Mouse (Mus musculus): ENCODE data around the gene Mtnr1a. TPM values are rescaled to one million over a fixed set of nuclear protein-coding genes. Genes with fewer than 3 reads are reported as not detected.
A peak's percentile ranks its signal among the peaks of the same experiment; 100 is the strongest.

Mtnr1a gene
- polyA plus RNA-seq (2015; fragmentation: Nextera tagmentation; extraction: Ambion mirVana), result not detected in 2 replicates

DNA sequence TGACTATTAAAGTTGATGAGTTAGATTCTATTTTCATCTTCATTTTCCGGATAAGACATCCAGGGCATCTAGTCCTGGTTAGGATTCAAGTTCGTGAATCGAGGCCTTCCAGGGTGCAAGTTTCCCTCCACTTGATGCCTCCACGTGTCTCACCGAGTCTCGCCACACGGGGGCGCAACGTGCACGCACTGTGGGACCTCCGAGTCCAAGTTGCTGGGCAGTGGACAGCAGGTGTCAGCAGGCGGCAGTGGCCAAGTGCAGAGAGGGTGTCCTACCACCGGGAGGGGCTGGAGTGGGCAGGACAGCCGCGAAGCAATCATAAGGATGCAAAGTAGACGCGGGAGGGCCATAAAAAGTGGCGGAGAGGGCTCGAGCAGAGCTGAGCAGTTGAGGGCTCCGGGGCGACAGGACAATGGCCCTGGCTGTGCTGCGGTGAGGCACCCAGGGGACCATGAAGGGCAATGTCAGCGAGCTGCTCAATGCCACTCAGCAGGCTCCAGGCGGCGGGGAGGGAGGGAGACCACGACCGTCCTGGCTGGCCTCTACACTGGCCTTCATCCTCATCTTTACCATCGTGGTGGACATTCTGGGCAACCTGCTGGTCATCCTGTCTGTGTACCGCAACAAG lies at the start of gene Mtnr1a:
Mtnr1a (plus strand) TSS at position 379 of the 628 bp plus-strand sequence.
- Histone ChIP-seq H3K9ac (ENCODE audit: low read length) (peak within 1 kb of the TSS; percentile 47; the same call in 1 of the 2 replicates), H3K27me3 (ENCODE audit: control insufficient read depth, insufficient read depth, low read length) (peaks cover 14% of the 10 kb centered on the region; the same call in 1 of the 2 replicates), H3K27ac (ENCODE audit: low read length) (no peak within 1 kb of the TSS), H3K4me3 (ENCODE audit: low read length) (peak within 1 kb of the TSS; percentile 42), H3K4me2 (ENCODE audit: low read depth, low read length) (peak within 1 kb of the TSS; percentile 68), H3K36me3 (ENCODE audit: control insufficient read depth, insufficient read depth) (no peaks in the 10 kb centered on the region), H3K4me1 (ENCODE audit: control insufficient read depth, insufficient read depth, low read length) (no peaks in the 10 kb centered on the region), H3K9me3 (replicated peaks; ENCODE audit: control insufficient read depth, low read length) (no peaks in the 10 kb centered on the region)
- ATAC-seq (replicated peaks; ENCODE audit: extremely low read depth, insufficient read depth, low FRiP score), result peak; percentile 84
- 5% methylated on average over 29 of the region's 29 CpGs for WGBS

DNA sequence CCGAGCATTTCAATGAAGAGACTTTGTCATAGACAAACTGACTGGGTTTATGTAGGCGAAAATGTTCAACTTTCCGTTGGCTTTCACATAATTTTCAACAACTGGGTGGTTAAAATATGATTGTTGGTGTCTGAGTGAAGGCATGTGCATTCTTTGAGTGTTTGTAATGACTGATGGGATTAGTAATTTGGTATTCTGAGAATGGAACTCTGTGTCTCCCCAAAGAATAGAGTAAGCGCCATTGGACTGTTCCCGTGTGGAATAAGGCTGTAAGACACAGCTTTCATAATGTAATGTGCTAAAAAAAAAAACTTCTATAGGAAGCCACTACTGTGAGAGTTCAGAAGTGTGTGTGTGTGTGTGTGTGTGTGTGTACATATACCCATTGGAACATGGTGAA lies 49.7 kb upstream of the Mtnr1a start:
- Histone ChIP-seq H3K36me3 (ENCODE audit: control insufficient read depth, insufficient read depth) (peaks cover 41% of the 10 kb centered on the region), H3K4me3 (ENCODE audit: low read length) (no peak overlapping the region), H3K4me1 (ENCODE audit: control insufficient read depth, insufficient read depth, low read length) (peaks cover 12% of the 10 kb centered on the region), H3K9ac (ENCODE audit: low read length) (no peak overlapping the region), H3K27ac (ENCODE audit: low read length) (no peak overlapping the region), H3K4me2 (ENCODE audit: low read depth, low read length) (no peak overlapping the region), H3K27me3 (ENCODE audit: control insufficient read depth, insufficient read depth, low read length) (no peaks in the 10 kb centered on the region), H3K9me3 (replicated peaks; ENCODE audit: control insufficient read depth, low read length) (0 out of 2 replicates have a peak, but pooled peaks cover 3% of the 10 kb centered on the region)
- 60% methylated on average over 5 of the region's 5 CpGs for WGBS
- ATAC-seq (replicated peaks; ENCODE audit: extremely low read depth, insufficient read depth, low FRiP score), result no peak

DNA sequence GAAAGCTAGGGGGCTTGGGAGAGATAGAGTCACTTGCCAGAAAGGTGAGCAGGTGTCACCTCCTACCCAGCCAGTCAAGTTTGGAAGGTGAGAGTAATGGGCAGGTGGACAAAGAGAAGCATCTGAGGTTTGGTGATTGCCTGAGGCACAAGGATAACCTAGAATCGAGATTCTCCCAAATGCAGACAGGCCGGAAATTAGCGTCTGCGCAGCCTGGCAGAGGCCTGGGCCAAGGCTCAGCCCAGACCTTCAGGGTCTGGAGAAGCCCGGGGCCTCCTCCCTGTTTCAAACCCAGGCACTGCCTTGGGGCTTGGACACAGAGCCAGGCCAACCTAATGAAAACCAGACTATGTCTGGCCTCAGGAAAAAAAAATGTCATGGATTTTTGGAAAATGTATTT lies 47.8 kb upstream of the Mtnr1a start:
- ATAC-seq (replicated peaks; ENCODE audit: extremely low read depth, insufficient read depth, low FRiP score), result 0 out of 2 replicates have a peak, but pooled peaks have one; percentile 58
- Histone ChIP-seq H3K9me3 (replicated peaks; ENCODE audit: control insufficient read depth, low read length) (peaks cover 8% of the 10 kb centered on the region; the same call in 1 of the 2 replicates), H3K4me1 (ENCODE audit: control insufficient read depth, insufficient read depth, low read length) (peaks cover 12% of the 10 kb centered on the region), H3K4me2 (ENCODE audit: low read depth, low read length) (no peak overlapping the region), H3K27ac (ENCODE audit: low read length) (no peak overlapping the region), H3K27me3 (ENCODE audit: control insufficient read depth, insufficient read depth, low read length) (no peaks in the 10 kb centered on the region), H3K9ac (ENCODE audit: low read length) (no peak overlapping the region), H3K4me3 (ENCODE audit: low read length) (no peak overlapping the region), H3K36me3 (ENCODE audit: control insufficient read depth, insufficient read depth) (peaks cover 46% of the 10 kb centered on the region)
- WGBS, result 76% methylated on average over 5 of the region's 5 CpGs

DNA sequence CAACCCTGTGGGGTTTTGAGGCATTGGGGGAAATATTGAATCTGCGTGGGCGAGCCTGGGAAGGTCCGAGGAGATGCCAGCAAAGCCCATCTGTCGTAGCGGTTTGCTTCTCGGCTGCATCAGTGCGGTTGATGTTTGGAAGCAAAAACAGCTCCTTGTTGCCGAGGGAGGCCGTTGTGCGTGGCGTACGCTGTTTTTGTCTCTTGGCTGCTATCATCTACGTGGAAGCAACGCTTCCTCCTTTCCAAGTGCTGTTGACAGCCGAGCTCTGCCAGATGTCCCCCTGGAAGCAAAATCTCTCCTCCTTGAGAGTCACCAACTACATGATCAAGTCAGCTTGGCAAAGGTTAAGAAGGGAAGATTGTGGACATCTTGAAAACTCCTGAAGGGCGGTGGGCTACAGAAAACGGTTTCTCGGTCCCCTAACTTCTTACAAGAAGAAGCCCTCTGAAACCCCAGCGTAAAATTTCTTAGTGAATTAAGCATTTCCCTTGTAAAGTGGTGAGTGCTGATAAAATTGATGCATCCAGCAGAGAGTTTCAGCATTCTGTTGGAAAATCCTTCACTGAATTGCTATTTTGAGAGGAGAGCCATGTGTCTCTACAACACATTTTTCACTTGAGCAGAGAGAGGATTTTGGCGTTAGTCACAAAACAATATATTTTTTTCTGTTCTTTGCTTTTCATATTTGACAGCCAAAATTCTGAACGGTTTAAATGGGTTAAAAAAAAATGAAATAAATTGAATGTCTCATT lies 46.8 kb upstream of the Mtnr1a start:
- peaks cover 8% of the 10 kb centered on the region; the same call in 1 of the 2 replicates for H3K9me3 ChIP-seq (replicated peaks; ENCODE audit: control insufficient read depth, low read length)
- H3K27ac ChIP-seq (ENCODE audit: low read length), result peak overlapping the region; percentile 2; the same call in 1 of the 2 replicates
- H3K4me3 ChIP-seq (ENCODE audit: low read length), result no peak overlapping the region
- H3K36me3 ChIP-seq (ENCODE audit: control insufficient read depth, insufficient read depth), result peaks cover 52% of the 10 kb centered on the region
- peak overlapping the region; percentile 28; the same call in 1 of the 2 replicates for H3K9ac ChIP-seq (ENCODE audit: low read length)
- H3K4me1 ChIP-seq (ENCODE audit: control insufficient read depth, insufficient read depth, low read length), result peaks cover 12% of the 10 kb centered on the region
- H3K4me2 ChIP-seq (ENCODE audit: low read depth, low read length), result no peak overlapping the region
- ATAC-seq (replicated peaks; ENCODE audit: extremely low read depth, insufficient read depth, low FRiP score), result no peak
- 55% methylated on average over 21 of the region's 21 CpGs for WGBS
- no peaks in the 10 kb centered on the region for H3K27me3 ChIP-seq (ENCODE audit: control insufficient read depth, insufficient read depth, low read length)

DNA sequence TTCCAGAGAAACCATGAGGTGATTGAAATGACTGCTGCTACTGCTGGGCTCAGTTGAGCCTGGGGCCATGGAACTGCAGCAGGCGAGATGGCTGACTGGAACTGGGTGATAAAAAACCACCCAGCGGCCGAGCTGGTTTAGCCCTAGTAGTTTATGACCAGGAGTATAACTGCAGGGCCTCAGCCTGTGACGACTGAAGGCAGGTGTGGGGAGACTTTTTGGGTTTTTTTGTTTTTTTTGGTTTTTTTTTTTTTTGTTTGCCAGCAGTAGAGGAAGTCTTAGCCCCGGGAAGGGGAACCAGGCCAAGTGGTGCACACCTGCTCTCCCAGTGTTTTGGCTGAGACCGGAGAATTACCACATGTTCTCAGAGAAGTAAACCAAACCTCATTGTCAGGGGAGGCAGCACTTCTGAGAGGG lies 40.8 kb upstream of the Mtnr1a start:
- H3K9me3 ChIP-seq (replicated peaks; ENCODE audit: control insufficient read depth, low read length), result peaks cover 8% of the 10 kb centered on the region; the same call in 1 of the 2 replicates
- H3K4me1 ChIP-seq (ENCODE audit: control insufficient read depth, insufficient read depth, low read length), result no peaks in the 10 kb centered on the region
- 77% methylated on average over 6 of the region's 6 CpGs for WGBS
- no peaks in the 10 kb centered on the region for H3K27me3 ChIP-seq (ENCODE audit: control insufficient read depth, insufficient read depth, low read length)
- ATAC-seq (replicated peaks; ENCODE audit: extremely low read depth, insufficient read depth, low FRiP score), result no peak
- no peak overlapping the region for H3K27ac ChIP-seq (ENCODE audit: low read length)
- H3K36me3 ChIP-seq (ENCODE audit: control insufficient read depth, insufficient read depth), result peaks cover 73% of the 10 kb centered on the region
- H3K9ac ChIP-seq (ENCODE audit: low read length), result no peak overlapping the region
- no peak overlapping the region for H3K4me3 ChIP-seq (ENCODE audit: low read length)
- H3K4me2 ChIP-seq (ENCODE audit: low read depth, low read length), result no peak overlapping the region

DNA sequence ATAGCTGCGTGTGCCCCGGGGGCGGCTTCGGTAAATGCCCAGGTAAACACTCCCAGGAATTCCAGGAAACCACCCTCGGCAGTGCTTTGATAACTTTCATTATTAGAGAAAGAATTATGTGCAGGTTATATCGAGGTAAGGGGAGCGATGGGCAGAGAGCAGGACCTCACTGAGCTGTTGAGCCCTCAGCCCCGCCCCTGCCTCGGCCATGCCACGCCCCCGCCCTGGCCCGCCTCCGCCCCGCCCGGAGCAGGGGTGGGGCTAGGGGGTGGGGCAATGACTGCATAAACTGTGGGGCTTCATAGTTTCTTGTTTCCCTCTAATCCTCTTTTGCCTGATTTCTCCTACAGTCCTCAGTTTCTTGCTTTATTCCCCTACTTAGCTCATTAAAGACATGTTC lies 30.6 kb upstream of the Mtnr1a start:
- 0 out of 2 replicates have a peak, but pooled peaks cover 5% of the 10 kb centered on the region for H3K9me3 ChIP-seq (replicated peaks; ENCODE audit: control insufficient read depth, low read length)
- no peaks in the 10 kb centered on the region for H3K4me1 ChIP-seq (ENCODE audit: control insufficient read depth, insufficient read depth, low read length)
- H3K9ac ChIP-seq (ENCODE audit: low read length), result no peak overlapping the region
- WGBS, result 86% methylated on average over 15 of the region's 15 CpGs
- no peak overlapping the region for H3K4me3 ChIP-seq (ENCODE audit: low read length)
- no peak overlapping the region for H3K27ac ChIP-seq (ENCODE audit: low read length)
- no peaks in the 10 kb centered on the region for H3K27me3 ChIP-seq (ENCODE audit: control insufficient read depth, insufficient read depth, low read length)
- no peak overlapping the region for H3K4me2 ChIP-seq (ENCODE audit: low read depth, low read length)
- H3K36me3 ChIP-seq (ENCODE audit: control insufficient read depth, insufficient read depth), result peaks cover 81% of the 10 kb centered on the region
- no peak for ATAC-seq (replicated peaks; ENCODE audit: extremely low read depth, insufficient read depth, low FRiP score)

DNA sequence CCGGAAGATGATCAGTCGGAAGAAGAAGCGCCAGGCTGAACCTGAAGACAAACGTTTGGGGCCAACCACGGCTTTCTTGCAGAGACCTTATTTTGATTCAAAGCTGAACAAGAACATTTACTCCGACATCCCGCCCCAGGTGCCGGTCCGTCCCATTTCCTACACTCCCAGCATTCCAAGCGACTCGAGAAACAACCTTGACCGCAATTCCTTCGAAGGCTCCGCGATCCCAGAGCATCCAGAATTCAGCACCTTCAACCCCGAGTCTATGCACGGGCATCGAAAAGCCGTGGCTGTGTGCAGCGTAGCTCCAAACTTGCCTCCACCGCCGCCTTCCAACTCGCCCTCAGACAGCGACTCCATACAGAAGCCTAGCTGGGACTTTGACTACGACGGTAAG lies 24.8 kb upstream of the Mtnr1a start:
- Histone ChIP-seq H3K4me3 (ENCODE audit: low read length) (no peak overlapping the region), H3K4me2 (ENCODE audit: low read depth, low read length) (no peak overlapping the region), H3K9me3 (replicated peaks; ENCODE audit: control insufficient read depth, low read length) (0 out of 2 replicates have a peak, but pooled peaks cover 5% of the 10 kb centered on the region), H3K4me1 (ENCODE audit: control insufficient read depth, insufficient read depth, low read length) (no peaks in the 10 kb centered on the region), H3K9ac (ENCODE audit: low read length) (no peak overlapping the region), H3K27me3 (ENCODE audit: control insufficient read depth, insufficient read depth, low read length) (no peaks in the 10 kb centered on the region), H3K27ac (ENCODE audit: low read length) (no peak overlapping the region), H3K36me3 (ENCODE audit: control insufficient read depth, insufficient read depth) (peaks cover 53% of the 10 kb centered on the region)
- no peak for ATAC-seq (replicated peaks; ENCODE audit: extremely low read depth, insufficient read depth, low FRiP score)
- 93% methylated on average over 26 of the region's 26 CpGs for WGBS

DNA sequence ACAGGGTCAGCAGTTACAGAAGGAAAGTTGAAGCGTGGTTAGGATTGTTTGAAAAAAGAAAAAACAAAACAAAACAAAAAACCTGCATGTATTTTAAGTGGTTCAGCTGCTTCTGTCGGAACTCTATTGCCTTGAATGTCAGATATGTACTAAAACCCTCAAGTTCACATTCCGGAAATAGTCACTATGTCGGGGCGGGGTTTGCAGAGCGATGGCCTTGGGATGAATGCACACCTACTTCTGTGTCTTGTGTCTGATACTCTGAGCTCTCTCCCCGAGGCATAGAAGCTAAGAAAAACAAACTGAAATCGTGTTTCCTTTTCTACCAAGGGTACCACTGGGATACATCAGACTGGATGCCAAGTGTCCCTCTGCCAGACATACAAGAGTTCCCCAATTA lies 18.5 kb upstream of the Mtnr1a start:
- H3K4me1 ChIP-seq (ENCODE audit: control insufficient read depth, insufficient read depth, low read length), result no peaks in the 10 kb centered on the region
- no peak overlapping the region for H3K4me2 ChIP-seq (ENCODE audit: low read depth, low read length)
- H3K9me3 ChIP-seq (replicated peaks; ENCODE audit: control insufficient read depth, low read length), result peaks cover 1% of the 10 kb centered on the region; the same call in 1 of the 2 replicates
- no peak overlapping the region for H3K27ac ChIP-seq (ENCODE audit: low read length)
- H3K9ac ChIP-seq (ENCODE audit: low read length), result no peak overlapping the region
- no peak for ATAC-seq (replicated peaks; ENCODE audit: extremely low read depth, insufficient read depth, low FRiP score)
- 67% methylated on average over 8 of the region's 8 CpGs for WGBS
- H3K27me3 ChIP-seq (ENCODE audit: control insufficient read depth, insufficient read depth, low read length), result no peaks in the 10 kb centered on the region
- no peak overlapping the region for H3K4me3 ChIP-seq (ENCODE audit: low read length)
- H3K36me3 ChIP-seq (ENCODE audit: control insufficient read depth, insufficient read depth), result peaks cover 38% of the 10 kb centered on the region

DNA sequence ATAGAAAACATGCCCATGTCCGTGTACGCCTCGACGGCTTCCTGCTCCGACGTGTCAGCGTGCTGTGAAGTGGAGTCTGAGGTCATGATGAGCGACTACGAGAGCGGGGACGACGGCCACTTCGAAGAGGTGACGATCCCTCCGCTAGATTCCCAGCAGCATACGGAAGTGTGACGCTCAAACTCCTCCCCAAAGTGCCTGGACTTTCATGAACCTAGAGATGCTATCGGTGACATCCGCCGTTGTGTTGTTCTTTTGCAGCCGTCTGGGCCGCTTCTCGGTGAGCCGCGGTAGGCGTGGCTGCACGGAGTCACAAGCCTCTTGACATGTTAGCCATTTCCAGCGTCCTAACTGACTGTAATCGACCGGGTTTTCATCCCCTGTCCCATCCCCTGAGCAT lies 17.7 kb upstream of the Mtnr1a start:
- WGBS, result 92% methylated on average over 30 of the region's 30 CpGs
- peaks cover 42% of the 10 kb centered on the region for H3K36me3 ChIP-seq (ENCODE audit: control insufficient read depth, insufficient read depth)

More for the DNA sequence above, 17.7 kb upstream of the Mtnr1a start:
- Histone ChIP-seq H3K4me2 (ENCODE audit: low read depth, low read length) (no peak overlapping the region), H3K9ac (ENCODE audit: low read length) (no peak overlapping the region), H3K4me1 (ENCODE audit: control insufficient read depth, insufficient read depth, low read length) (no peaks in the 10 kb centered on the region), H3K9me3 (replicated peaks; ENCODE audit: control insufficient read depth, low read length) (peaks cover 3% of the 10 kb centered on the region; the same call in 1 of the 2 replicates), H3K27ac (ENCODE audit: low read length) (no peak overlapping the region), H3K27me3 (ENCODE audit: control insufficient read depth, insufficient read depth, low read length) (no peaks in the 10 kb centered on the region), H3K4me3 (ENCODE audit: low read length) (no peak overlapping the region)
- ATAC-seq (replicated peaks; ENCODE audit: extremely low read depth, insufficient read depth, low FRiP score), result no peak; the same call in 1 of the 2 replicates
